Mouse (Mus musculus) ES-Bruce4 (cell line): ENCODE measurements around the gene Ceacam9. TPM values are rescaled to one million over a fixed set of nuclear protein-coding genes. Genes with fewer than 3 reads are reported as not detected.
A peak's percentile ranks its signal among the peaks of the same experiment; 100 is the strongest.
"Not testable (repeated sequence)": the region's sequence is repeated elsewhere in the genome, so short reads cannot be mapped to it uniquely, and the experiment has no call there.

ENCODE experiments used
- H3K27ac ChIP-seq: 2 replicates; pipeline ENCODE4 v1.5.1; 2012; ENCODE audit warnings: low read length, inconsistent platforms; ENCODE audit not compliant: insufficient read depth
- H3K27me3 ChIP-seq: 2 replicates; pipeline ENCODE4 v1.6.1; 2012; ENCODE audit warnings: mild to moderate bottlenecking, low read length, inconsistent platforms; ENCODE audit not compliant: control insufficient read depth, poor library complexity, insufficient read depth, severe bottlenecking
- H3K36me3 ChIP-seq: 2 replicates; pipeline ENCODE4 v1.6.1; 2012; ENCODE audit warnings: inconsistent platforms, mild to moderate bottlenecking, low read length, moderate library complexity; ENCODE audit not compliant: control insufficient read depth, poor library complexity, insufficient read depth, severe bottlenecking
- H3K4me1 ChIP-seq: one replicate; pipeline ENCODE4 v1.8.1; 2011; ENCODE audit warnings: low read length; ENCODE audit not compliant: control insufficient read depth, insufficient read depth
- H3K4me3 ChIP-seq: 2 replicates; pipeline ENCODE4 v1.5.1; 2011; ENCODE audit warnings: low read depth, mild to moderate bottlenecking, low read length
- H3K9ac ChIP-seq: 2 replicates; pipeline ENCODE4 v1.6.1; 2012; ENCODE audit warnings: low read depth, mild to moderate bottlenecking, inconsistent platforms; ENCODE audit not compliant: poor library complexity, severe bottlenecking
- H3K9me3 ChIP-seq: replicated peaks from 2 replicates; pipeline ENCODE4 v1.6.1; 2012; ENCODE audit warnings: mild to moderate bottlenecking, low read length, inconsistent platforms; ENCODE audit not compliant: control insufficient read depth, poor library complexity, insufficient read depth, severe bottlenecking
- CTCF ChIP-seq: IDR thresholded peaks from one replicate; pipeline ENCODE4 v1.8.1; 2011; ENCODE audit warnings: low read depth, low read length
- EP300 ChIP-seq: IDR thresholded peaks from 2 replicates; pipeline ENCODE4 v1.6.1; 2011; ENCODE audit warnings: low read depth, low read length; ENCODE audit not compliant: insufficient read depth
- POLR2A ChIP-seq: IDR thresholded peaks from one replicate; pipeline ENCODE4 v1.8.1; 2011; ENCODE audit warnings: low read length; ENCODE audit not compliant: insufficient read depth
- polyA plus RNA-seq: library from polyadenylated mRNA; stranded (reverse); fragments of >200 nt; gene quantifications from 2 replicates; pipeline ENCODE4 v1.2.4, GENCODE M21; 2011; ENCODE audit warnings: low read depth; ENCODE audit not compliant: missing spikeins, insufficient read depth, insufficient read length

The Ceacam9 gene
- polyA plus RNA-seq, 1 experiment, result not detected

- TF ChIP-seq CTCF (peak; percentile 81), POLR2A (no peak), EP300 (no peak)
- H3K27ac ChIP-seq, result no peak overlapping the region
- no peaks in the 10 kb centered on the region for H3K4me1 ChIP-seq
- H3K27me3 ChIP-seq, result no peaks in the 10 kb centered on the region
- no peak overlapping the region for H3K9ac ChIP-seq
- H3K4me3 ChIP-seq, result no peak overlapping the region
- H3K9me3 ChIP-seq, result no peaks in the 10 kb centered on the region
- no peaks in the 10 kb centered on the region for H3K36me3 ChIP-seq
Measured at GRCm38 (mm10) chr7:16699042-16699441, 22.7 kb upstream of the Ceacam9 start.

DNA sequence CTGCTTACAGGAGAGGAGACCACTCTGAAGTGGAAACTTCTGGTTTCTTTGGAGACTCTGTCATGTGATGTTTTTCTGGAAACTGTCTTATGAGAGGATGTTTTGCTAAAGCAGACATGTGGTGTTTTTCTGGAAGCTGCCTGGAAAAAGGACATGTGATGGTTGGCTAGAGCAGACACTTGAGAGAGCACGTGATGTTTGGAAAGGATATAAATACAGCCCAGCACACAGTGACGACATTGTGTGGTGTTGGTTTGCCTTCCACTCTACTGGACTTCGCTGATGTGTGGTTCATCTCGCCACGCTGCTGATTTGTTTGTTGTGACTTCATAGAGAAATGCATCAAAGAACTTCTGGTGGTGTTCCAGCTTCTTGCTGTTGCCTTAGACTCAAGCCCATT is 21.1 kb upstream of the Ceacam9 start:
- H3K4me1 ChIP-seq, result no peaks in the 10 kb centered on the region
- H3K9me3 ChIP-seq, result no peaks in the 10 kb centered on the region
- H3K36me3 ChIP-seq, result no peaks in the 10 kb centered on the region
- H3K27me3 ChIP-seq, result no peaks in the 10 kb centered on the region
- no peak overlapping the region for H3K27ac ChIP-seq
- no peak overlapping the region for H3K4me3 ChIP-seq
- H3K9ac ChIP-seq, result no peak overlapping the region
- TF ChIP-seq CTCF, result no peak
- no peak for TF ChIP-seq EP300

GRCm38 (mm10) chr7:16706385-16706784 is 15.3 kb upstream of the Ceacam9 start:
- Histone ChIP-seq H3K9me3 (no peaks in the 10 kb centered on the region), H3K27me3 (no peaks in the 10 kb centered on the region), H3K9ac (no peak overlapping the region), H3K36me3 (no peaks in the 10 kb centered on the region), H3K4me3 (no peak overlapping the region), H3K27ac (no peak overlapping the region), H3K4me1 (no peaks in the 10 kb centered on the region)
- TF ChIP-seq CTCF (no peak), POLR2A (no peak), EP300 (no peak)

DNA sequence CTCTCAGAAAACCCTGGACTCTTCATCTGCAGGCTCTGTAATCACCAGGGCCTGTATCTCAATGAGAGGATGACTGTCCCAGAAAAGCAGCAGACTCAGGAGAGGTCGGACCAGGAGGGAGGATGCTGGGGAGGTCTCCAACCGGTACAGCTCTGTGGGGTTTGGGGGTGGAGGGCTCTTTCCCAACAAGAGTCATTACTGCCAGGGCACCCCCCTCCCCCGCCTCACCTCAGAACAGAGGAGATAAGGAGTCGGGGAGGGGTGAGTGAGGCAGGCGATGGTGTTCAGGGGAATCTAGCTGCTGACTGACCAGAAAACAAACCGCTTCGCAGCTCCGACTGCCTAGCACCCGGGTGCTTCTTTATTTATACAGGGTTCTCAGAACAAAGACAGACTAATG is 13.5 kb upstream of the Ceacam9 start:
- H3K4me3 ChIP-seq, result no peak overlapping the region
- no peak overlapping the region for H3K27ac ChIP-seq
- H3K36me3 ChIP-seq, result no peaks in the 10 kb centered on the region
- H3K9ac ChIP-seq, result no peak overlapping the region
- TF ChIP-seq EP300, result no peak
- no peak for TF ChIP-seq POLR2A
- H3K9me3 ChIP-seq, result no peaks in the 10 kb centered on the region
- no peaks in the 10 kb centered on the region for H3K27me3 ChIP-seq
- no peaks in the 10 kb centered on the region for H3K4me1 ChIP-seq

DNA sequence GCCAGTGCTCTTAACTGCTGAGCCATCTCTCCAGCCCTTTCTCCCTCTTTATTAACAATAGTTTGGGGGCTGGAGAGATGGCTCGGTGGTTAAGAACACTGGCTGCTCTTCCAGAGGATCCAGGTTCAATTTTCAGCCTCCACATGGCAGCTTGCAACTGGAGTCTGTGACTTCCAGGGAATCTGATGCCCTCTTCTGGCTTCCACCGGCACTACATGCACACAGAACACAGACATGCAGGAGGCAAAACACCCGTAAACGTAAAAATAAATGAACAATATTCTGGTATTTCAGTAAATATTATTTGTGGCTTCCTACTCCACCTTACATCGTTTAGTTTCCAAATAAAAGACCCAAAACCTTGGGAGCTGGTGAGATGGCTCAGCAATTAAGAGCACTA is 11.1 kb upstream of the Ceacam9 start:
- no peak overlapping the region for H3K27ac ChIP-seq
- TF ChIP-seq CTCF (peak; percentile 58), POLR2A (no peak)
- no peaks in the 10 kb centered on the region for H3K9me3 ChIP-seq
- H3K27me3 ChIP-seq, result no peaks in the 10 kb centered on the region
- no peaks in the 10 kb centered on the region for H3K36me3 ChIP-seq
- no peak overlapping the region for H3K4me3 ChIP-seq
- H3K9ac ChIP-seq, result no peak overlapping the region
- no peaks in the 10 kb centered on the region for H3K4me1 ChIP-seq

- no peaks in the 10 kb centered on the region for H3K4me1 ChIP-seq
- peak overlapping the region; percentile 13 for H3K9ac ChIP-seq
- H3K36me3 ChIP-seq, result no peaks in the 10 kb centered on the region
- peak overlapping the region; percentile 31 for H3K4me3 ChIP-seq
- H3K9me3 ChIP-seq, result no peaks in the 10 kb centered on the region
- TF ChIP-seq CTCF (peak; percentile 59), POLR2A (no peak), EP300 (0 out of 2 replicates have a peak, but pooled peaks have one; percentile 35)
- H3K27me3 ChIP-seq, result no peaks in the 10 kb centered on the region
- H3K27ac ChIP-seq, result peak overlapping the region; percentile 29; the same call in 1 of the 2 replicates
Measured at GRCm38 (mm10) chr7:16712633-16713415, 8.9 kb upstream of the Ceacam9 start.

DNA sequence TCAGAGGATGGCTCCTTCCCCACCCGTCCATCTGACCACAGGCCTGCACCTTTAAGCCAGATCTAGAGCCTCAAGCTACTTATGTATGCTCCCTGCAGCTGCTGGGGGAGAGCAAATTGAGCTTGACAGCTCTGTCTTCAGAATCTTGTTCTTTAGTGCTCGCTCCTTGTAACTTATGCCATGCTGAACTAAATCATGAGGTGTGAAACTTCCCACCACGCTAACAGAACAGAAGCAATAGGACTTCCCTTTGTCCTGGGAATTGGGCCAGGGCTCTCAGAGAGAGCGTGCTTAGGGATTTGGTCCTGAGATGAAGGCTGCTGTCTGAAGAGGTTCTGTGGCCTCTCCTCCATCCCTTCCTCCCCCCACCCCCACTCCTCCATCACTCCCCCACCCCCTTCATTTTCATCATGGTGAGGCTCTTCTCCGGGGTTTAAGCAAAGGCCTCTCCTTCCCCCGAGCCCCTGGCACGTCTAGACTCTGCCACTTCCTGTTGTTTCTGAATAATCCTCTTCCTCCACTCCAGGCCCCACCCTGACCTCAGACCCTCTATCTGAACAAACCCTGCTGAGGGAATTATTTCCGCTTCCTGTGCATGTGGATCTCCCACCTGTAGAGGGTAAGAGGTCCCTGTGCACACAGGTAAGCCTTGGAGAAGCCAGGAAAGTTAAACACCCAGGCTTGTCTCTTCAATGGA is 5.1 kb upstream of the Ceacam9 start:
- H3K4me3 ChIP-seq, H3K9me3 ChIP-seq, H3K9ac ChIP-seq, H3K27me3 ChIP-seq, H3K36me3 ChIP-seq, H3K4me1 ChIP-seq, H3K27ac ChIP-seq: not testable (repeated sequence)

DNA sequence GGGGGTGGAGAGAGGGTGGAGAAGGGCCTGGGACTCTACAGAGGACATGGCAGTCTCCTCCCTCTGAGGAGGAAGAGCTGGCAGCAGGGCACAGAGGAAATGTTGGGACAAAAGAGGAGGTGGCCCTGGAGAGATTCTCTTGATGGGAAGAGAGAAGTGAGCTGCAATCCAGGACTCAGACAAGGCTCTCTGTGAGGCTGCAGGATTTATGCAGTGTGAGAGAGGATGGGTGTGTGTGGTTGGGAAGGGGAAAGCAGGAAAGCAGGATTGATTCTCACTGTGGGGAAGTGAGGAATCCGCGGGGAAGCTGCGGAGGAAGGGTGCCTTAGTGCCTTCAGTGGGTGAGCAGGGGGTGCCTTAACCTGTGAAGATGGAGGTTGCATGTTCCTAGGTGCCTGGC is 761 bp downstream of the Ceacam9 start:
- H3K4me1 ChIP-seq, H3K27me3 ChIP-seq, H3K27ac ChIP-seq, H3K9ac ChIP-seq, H3K4me3 ChIP-seq, H3K9me3 ChIP-seq, H3K36me3 ChIP-seq: not testable (repeated sequence)
